In the genomic region with DNA sequence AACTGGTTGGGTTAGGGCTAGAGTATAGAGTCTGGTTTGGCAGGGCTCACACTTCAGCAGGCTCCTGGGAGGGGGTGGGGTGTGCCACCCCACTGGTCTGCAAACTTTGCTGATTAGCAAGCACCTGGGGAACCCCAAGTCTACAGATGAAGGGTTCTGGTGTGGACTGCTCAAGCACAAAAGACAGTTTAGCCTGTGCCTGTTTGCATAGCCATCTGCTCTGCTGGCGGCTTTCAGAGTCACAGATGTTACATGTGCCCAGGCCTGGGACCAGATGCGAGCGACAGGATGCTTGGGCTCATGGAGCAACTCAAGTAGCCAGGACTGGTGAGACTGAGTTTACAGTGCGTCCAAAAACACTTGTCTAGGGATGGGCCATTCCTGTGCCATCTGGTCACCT, we compare ENCODE assay signal across 8 mouse cellular contexts. TPM values are rescaled to one million over a fixed set of nuclear protein-coding genes. Genes with fewer than 3 reads are reported as not detected.
DNase-seq lines count a peak whose midpoint lies in the region; ATAC-seq lines count a peak whose summit lies in the region.

No protein-coding gene starts in this region.

- peak; percentile 35 for ATAC-seq in midbrain, embryonic 12.5 days (ENCODE audit: low FRiP score, low read depth)
- no peak for ATAC-seq in midbrain, embryonic 11.5 days (ENCODE audit: low FRiP score)
- no peak for ATAC-seq in limb, embryonic 13.5 days (ENCODE audit: low FRiP score, low read depth)

- H3K4me1 ChIP-seq in midbrain, embryonic 12.5 days = peaks cover 33% of the 10 kb centered on the region
- peaks cover 16% of the 10 kb centered on the region for H3K4me1 ChIP-seq in midbrain, embryonic 11.5 days (ENCODE audit: control insufficient read depth, insufficient read depth, low read length)
- peaks cover 27% of the 10 kb centered on the region for H3K4me1 ChIP-seq in limb, embryonic 13.5 days

- H3K9me3 ChIP-seq in midbrain, embryonic 12.5 days = no peaks in the 10 kb centered on the region
- no peaks in the 10 kb centered on the region for H3K9me3 ChIP-seq in midbrain, embryonic 11.5 days (ENCODE audit: control insufficient read depth, low read length)
- H3K9me3 ChIP-seq in limb, embryonic 13.5 days = no peaks in the 10 kb centered on the region

- H3K27ac ChIP-seq in midbrain, embryonic 12.5 days (replicated peaks) = peak overlapping the region; percentile 49
- no peak overlapping the region for H3K27ac ChIP-seq in midbrain, embryonic 11.5 days (ENCODE audit: low read depth, low read length)
- no peak overlapping the region for H3K27ac ChIP-seq in limb, embryonic 13.5 days

- peak; percentile 59 to 61 for DNase-seq in cerebellum, postnatal 14 days
- no peak for DNase-seq in cerebellum, postnatal 25 days
- DNase-seq in midbrain, embryonic 11.5 days (ENCODE audit: low spot score, missing footprints) = no peak
- peak; percentile 73 for DNase-seq in thymus, postnatal 14 days
- DNase-seq in kidney, postnatal 14 days = no peak
- DNase-seq in liver = no peak

- no peak overlapping the region for H3K4me2 ChIP-seq in midbrain, embryonic 12.5 days (replicated peaks)
- H3K4me2 ChIP-seq in midbrain, embryonic 11.5 days = no peak overlapping the region
- 0 out of 2 replicates have a peak overlapping the region, but pooled peaks have one; percentile 14 for H3K4me2 ChIP-seq in limb, embryonic 13.5 days (replicated peaks)

- no peaks in the 10 kb centered on the region for H3K36me3 ChIP-seq in midbrain, embryonic 12.5 days
- no peaks in the 10 kb centered on the region for H3K36me3 ChIP-seq in midbrain, embryonic 11.5 days (ENCODE audit: control insufficient read depth, insufficient read depth, low read length)
- no peaks in the 10 kb centered on the region for H3K36me3 ChIP-seq in limb, embryonic 13.5 days

- peaks cover 26% of the 10 kb centered on the region for H3K27me3 ChIP-seq in midbrain, embryonic 12.5 days
- H3K27me3 ChIP-seq in midbrain, embryonic 11.5 days (ENCODE audit: control insufficient read depth, insufficient read depth, low read length) = peaks cover 10% of the 10 kb centered on the region
- peaks cover 27% of the 10 kb centered on the region for H3K27me3 ChIP-seq in limb, embryonic 13.5 days

- H3K4me3 ChIP-seq in midbrain, embryonic 12.5 days = no peak overlapping the region
- no peak overlapping the region for H3K4me3 ChIP-seq in midbrain, embryonic 11.5 days (ENCODE audit: low read depth, low read length)
- H3K4me3 ChIP-seq in limb, embryonic 13.5 days = no peak overlapping the region

- WGBS in midbrain, embryonic 12.5 days = 64% methylated on average over 4 of the region's 4 CpGs
- 76% methylated on average over 4 of the region's 4 CpGs for WGBS in midbrain, embryonic 11.5 days
- WGBS in limb, embryonic 13.5 days = 33% methylated on average over 4 of the region's 4 CpGs

- H3K9ac ChIP-seq in midbrain, embryonic 12.5 days (replicated peaks) = no peak overlapping the region
- H3K9ac ChIP-seq in midbrain, embryonic 11.5 days (ENCODE audit: low read length) = no peak overlapping the region
- H3K9ac ChIP-seq in limb, embryonic 13.5 days = no peak overlapping the region

RNA-seq across cellular contexts. Expression of a gene that starts 8.3 kb away (rescaled TPM):
- 3.5 and 4.2 TPM in 2 replicates for polyA plus RNA-seq in midbrain, embryonic 12.5 days (2016; fragmentation: Nextera tagmentation; extraction: Ambion mirVana)
- polyA plus RNA-seq in midbrain, embryonic 11.5 days (2014; fragmentation: Nextera tagmentation; extraction: Ambion mirVana) = 3.2 and 3.3 TPM in 2 replicates
- 3.5 and 4.0 TPM in 2 replicates for polyA plus RNA-seq in limb, embryonic 13.5 days (2015; fragmentation: Nextera tagmentation; extraction: Ambion mirVana)

RNA-seq across cellular contexts. Expression of a gene that starts 48.8 kb away (rescaled TPM):
- polyA plus RNA-seq in midbrain, embryonic 12.5 days (2016; fragmentation: Nextera tagmentation; extraction: Ambion mirVana) = 21.7 and 23.7 TPM in 2 replicates
- 15.3 and 16.0 TPM in 2 replicates for polyA plus RNA-seq in midbrain, embryonic 11.5 days (2014; fragmentation: Nextera tagmentation; extraction: Ambion mirVana)
- 12.4 and 14.1 TPM in 2 replicates for polyA plus RNA-seq in limb, embryonic 13.5 days (2015; fragmentation: Nextera tagmentation; extraction: Ambion mirVana)

Comparison
In these comparisons a context has a peak if more than half of its experiments do, and no peak if none do; other contexts are left out.
1. DNase-seq: peak in cerebellum, postnatal 14 days (2 of 2) and thymus, postnatal 14 days (single experiment); none in cerebellum, postnatal 25 days (0 of 2), midbrain, embryonic 11.5 days (single experiment), kidney, postnatal 14 days (single experiment) and liver (single experiment).